Mouse (Mus musculus) bone marrow, adult 2 months (tissue): ENCODE measurements around the gene Lrch3. TPM values are rescaled to one million over a fixed set of nuclear protein-coding genes. Genes with fewer than 3 reads are reported as not detected.
A peak's percentile ranks its signal among the peaks of the same experiment; 100 is the strongest.

Source experiments
- H3K27ac ChIP-seq: fragments of 200-500 bp; 2 replicates; pipeline ENCODE4 v1.5.1; 2012; ENCODE audit warnings: low read depth, mild to moderate bottlenecking, control low read depth, inconsistent platforms, low read length; ENCODE audit not compliant: control insufficient read depth, poor library complexity, insufficient read depth
- H3K4me1 ChIP-seq: fragments of 200-500 bp; 2 replicates; pipeline ENCODE4 v1.6.1; 2011; ENCODE audit warnings: low read length; ENCODE audit not compliant: control insufficient read depth, insufficient read depth
- H3K4me3 ChIP-seq: fragments of 200-500 bp; replicated peaks from 2 replicates; pipeline ENCODE3; 2011; ENCODE audit warnings: mild to moderate bottlenecking, low read depth, low read length, control low read depth; ENCODE audit not compliant: control insufficient read depth
- CTCF ChIP-seq: fragments of 200-500 bp; IDR thresholded peaks from 2 replicates; pipeline ENCODE4 v1.5.1; 2011; ENCODE audit warnings: low read length, control low read depth; ENCODE audit not compliant: control insufficient read depth, insufficient read depth
- POLR2A ChIP-seq: fragments of 200-500 bp; IDR thresholded peaks from 2 replicates; pipeline ENCODE4 v1.6.1; 2011; ENCODE audit warnings: low read depth, mild to moderate bottlenecking, control low read depth, low read length, borderline replicate concordance; ENCODE audit not compliant: control insufficient read depth
- WGBS: fragments of 180-500 bp; shearing (Covaris S2); methylation state at CpG from one replicate; pipeline ENCODE4 v1.1.7; 2018; 5-methylcytosine and 5-hydroxymethylcytosine counted together
- polyA plus RNA-seq: library from polyadenylated mRNA; stranded (reverse); fragments of >200 nt; gene quantifications from 2 replicates; pipeline ENCODE4 v1.2.4, GENCODE M21; 2011; ENCODE audit warnings: low replicate concordance; ENCODE audit not compliant: missing spikeins, insufficient read depth, insufficient read length

Gene Lrch3
- polyA plus RNA-seq, 1 experiment, result 13.0 TPM

GRCm38 (mm10) chr16:33062682-33063131 lies 148.8 kb downstream of the Lrch3 start:
- H3K4me1 ChIP-seq, result peaks cover 3% of the 10 kb centered on the region; the same call in 1 of the 2 replicates
- H3K27ac ChIP-seq, result peak overlapping the region; percentile 60
- H3K4me3 ChIP-seq, result peak overlapping the region; percentile 92
- TF ChIP-seq CTCF (no peak), POLR2A (no peak)
- WGBS, result under 1% methylated on average over 35 of the region's 35 CpGs

- H3K4me1 ChIP-seq, result peaks cover 1% of the 10 kb centered on the region; the same call in 1 of the 2 replicates
- peak overlapping the region; percentile 92 for H3K4me3 ChIP-seq
- no peak for TF ChIP-seq CTCF
- no peak for TF ChIP-seq POLR2A
- no peak overlapping the region for H3K27ac ChIP-seq
- 21% methylated on average over 7 of the region's 7 CpGs for WGBS
Observed at GRCm38 (mm10) chr16:33063267-33063666, 149.4 kb downstream of the Lrch3 start.

DNA sequence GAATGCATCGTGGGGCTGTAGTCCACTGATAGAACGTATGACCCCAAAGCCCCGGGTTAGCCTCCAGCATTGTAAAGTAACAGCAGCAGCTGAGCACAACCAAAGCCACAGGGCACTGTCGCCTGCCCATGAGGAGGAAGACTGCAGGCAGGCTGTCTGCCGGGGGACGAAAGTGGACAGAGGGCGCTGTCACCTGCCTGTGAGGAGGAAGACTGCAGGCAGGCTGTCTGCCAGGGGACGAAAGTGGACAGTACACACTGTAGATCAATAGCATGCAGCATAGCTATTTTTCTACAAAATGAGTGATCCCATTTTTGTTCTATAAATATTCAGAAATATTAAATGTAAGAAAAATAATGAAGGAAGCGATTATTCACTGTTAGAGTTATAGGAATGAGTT lies 150.7 kb downstream of the Lrch3 start:
- 81% methylated on average over 9 of the region's 9 CpGs for WGBS
- Histone ChIP-seq H3K4me3 (no peak overlapping the region), H3K4me1 (peaks cover 1% of the 10 kb centered on the region; the same call in 1 of the 2 replicates), H3K27ac (no peak overlapping the region)
- TF ChIP-seq CTCF (no peak), POLR2A (no peak)

Other genes starting within 250 kb of the Lrch3 start
- gene Muc4, start 178.2 kb upstream of the Lrch3 start, polyA plus RNA-seq, result not detected in 2 replicates
- gene Muc20, start 116.7 kb upstream of the Lrch3 start, polyA plus RNA-seq, result not detected in 2 replicates
- gene Smbd1, start 103.6 kb upstream of the Lrch3 start, polyA plus RNA-seq, result not detected in 2 replicates
- 7.2 and 12.0 TPM in 2 replicates for gene Fyttd1, start 36.6 kb upstream of the Lrch3 start, polyA plus RNA-seq
- 12.8 and 25.8 TPM in 2 replicates for gene Rubcn, start 36.3 kb upstream of the Lrch3 start, polyA plus RNA-seq
- gene Iqcg, start 142.1 kb downstream of the Lrch3 start, polyA plus RNA-seq, result 1.8 TPM in 1 of 2 replicates, not detected in the other
- gene Rpl35a, start 142.4 kb downstream of the Lrch3 start, polyA plus RNA-seq, result 942 and 1,406 TPM in 2 replicates
- gene Lmln, start 148.4 kb downstream of the Lrch3 start, polyA plus RNA-seq, result 2.4 and 3.3 TPM in 2 replicates